ENCODE assay signal across 7 mouse cellular contexts in genomic region chr11:59732407-59733066, GRCm38 (mm10). TPM values are rescaled to one million over a fixed set of nuclear protein-coding genes. Genes with fewer than 3 reads are reported as not detected.
DNase-seq lines count a peak whose midpoint lies in the region; ATAC-seq and TF ChIP-seq lines count a peak whose summit lies in the region.

No protein-coding gene starts in this region.

- H3K9ac ChIP-seq in midbrain, postnatal 0 days (replicated peaks; ENCODE audit: low read length, poor library complexity, severe bottlenecking) = no peak overlapping the region
- H3K9ac ChIP-seq in midbrain, embryonic 15.5 days = no peak overlapping the region

- DNase-seq in midbrain, postnatal 0 days (ENCODE audit: low spot score) = peak; percentile 73
- DNase-seq in adrenal gland, postnatal 14 days = peak; percentile 60
- peak; percentile 34 to 47 for DNase-seq in frontal cortex, postnatal 10 days (ENCODE audit: low spot score in 2 of 2)
- peak; percentile 60 for DNase-seq in kidney, adult 11 months
- DNase-seq in left cerebral cortex, postnatal 25 days (ENCODE audit: low spot score in 2 of 2) = peak; percentile 58 to 81
- peak; percentile 34 to 61 for DNase-seq in right cerebral cortex, postnatal 36 days (ENCODE audit: low spot score in 2 of 2)

- H3K9me3 ChIP-seq in midbrain, postnatal 0 days (ENCODE audit: low read length) = no peaks in the 10 kb centered on the region
- H3K9me3 ChIP-seq in midbrain, embryonic 15.5 days = no peaks in the 10 kb centered on the region

- no peak overlapping the region for H3K4me3 ChIP-seq in midbrain, postnatal 0 days (ENCODE audit: low read depth, low read length)
- H3K4me3 ChIP-seq in midbrain, embryonic 15.5 days = no peak overlapping the region

- 0 out of 2 replicates have a peak overlapping the region, but pooled peaks have one; percentile 43 for H3K27ac ChIP-seq in midbrain, postnatal 0 days (ENCODE audit: low read depth, low read length)
- H3K27ac ChIP-seq in midbrain, embryonic 15.5 days = no peak overlapping the region

- TF ChIP-seq CTCF in midbrain, postnatal 0 days (IDR thresholded peaks at IDR 0.05) = peak; percentile 48

- H3K4me1 ChIP-seq in midbrain, postnatal 0 days (ENCODE audit: insufficient read depth, low read length) = no peaks in the 10 kb centered on the region
- H3K4me1 ChIP-seq in midbrain, embryonic 15.5 days = no peaks in the 10 kb centered on the region

- H3K4me2 ChIP-seq in midbrain, postnatal 0 days (ENCODE audit: low read depth, low read length, poor library complexity, severe bottlenecking) = no peak overlapping the region
- H3K4me2 ChIP-seq in midbrain, embryonic 15.5 days = no peak overlapping the region

- H3K27me3 ChIP-seq in midbrain, postnatal 0 days (ENCODE audit: insufficient read depth, low read length) = no peaks in the 10 kb centered on the region
- H3K27me3 ChIP-seq in midbrain, embryonic 15.5 days (replicated peaks) = no peaks in the 10 kb centered on the region

- H3K36me3 ChIP-seq in midbrain, postnatal 0 days (ENCODE audit: insufficient read depth, low read length) = peaks cover 32% of the 10 kb centered on the region
- peaks cover 17% of the 10 kb centered on the region; the same call in 1 of the 2 replicates for H3K36me3 ChIP-seq in midbrain, embryonic 15.5 days (replicated peaks)

- intact Hi-C loops in left cerebral cortex, postnatal 25 days (cut with DNase I) = loop anchor here (5.0 kb wide), 2 partner anchors 70 to 100 kb away; partner anchors contain the start of gene Mprip

- ATAC-seq in midbrain, postnatal 0 days (ENCODE audit: low FRiP score) = no peak
- ATAC-seq in midbrain, embryonic 15.5 days (replicated peaks) = no peak

- 36% methylated on average over 1 of the region's 1 CpGs for WGBS in midbrain, postnatal 0 days
- 48% methylated on average over 1 of the region's 1 CpGs for WGBS in midbrain, embryonic 15.5 days

RNA-seq across cellular contexts. Expression of gene Pld6, which starts 54.9 kb away (rescaled TPM):
- 18.3 and 19.0 TPM in 2 replicates for total RNA-seq in midbrain, postnatal 0 days (2014; rRNA removed)
- polyA plus RNA-seq in midbrain, postnatal 0 days (2015; fragmentation: Nextera tagmentation; extraction: Ambion mirVana) = 26.2 and 32.2 TPM in 2 replicates
- 13.3 and 13.7 TPM in 2 replicates for polyA plus RNA-seq in midbrain, embryonic 15.5 days (2015; fragmentation: Nextera tagmentation; extraction: Ambion mirVana)
- total RNA-seq in adrenal gland, postnatal 14 days (2021) = 5.0 and 5.4 TPM in 2 replicates
- total RNA-seq in left cerebral cortex, postnatal 25 days (2021) = 1 to 10 TPM in 1 of 2 experiments, under 1 TPM in 1; 0.46 to 1.5 TPM
